Mouse (Mus musculus): ENCODE data around the gene Bckdha.
A peak's percentile ranks its signal among the peaks of the same experiment; 100 is the strongest.

Bckdha gene

GRCm38 (mm10) chr7:25610056-25610455 is 48.7 kb downstream of the Bckdha start:
- no peak for DNase-seq

DNA sequence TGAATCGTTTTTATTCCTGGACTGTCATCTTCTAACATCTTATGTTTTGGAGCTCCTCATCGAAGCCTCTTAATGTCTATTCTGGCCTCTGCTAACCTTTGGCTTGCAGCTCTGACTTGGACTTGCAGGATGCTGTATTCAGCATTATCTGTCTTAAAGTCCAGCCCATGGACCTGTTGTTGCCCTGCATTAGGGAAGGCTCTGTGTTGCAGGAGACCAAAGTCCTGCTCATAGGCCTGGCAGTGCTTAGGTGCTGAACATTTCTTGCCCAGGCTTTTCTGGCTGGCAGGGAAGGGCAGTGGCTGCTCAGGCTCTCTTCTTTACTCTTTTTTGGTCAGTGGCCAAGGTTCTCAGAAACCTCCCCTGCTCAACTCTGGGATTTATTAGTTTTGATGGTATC is 51.6 kb downstream of the Bckdha start:
- no peak for DNase-seq

- no peak for DNase-seq
Measured at GRCm38 (mm10) chr7:25606625-25607063, 52.1 kb downstream of the Bckdha start.

DNA sequence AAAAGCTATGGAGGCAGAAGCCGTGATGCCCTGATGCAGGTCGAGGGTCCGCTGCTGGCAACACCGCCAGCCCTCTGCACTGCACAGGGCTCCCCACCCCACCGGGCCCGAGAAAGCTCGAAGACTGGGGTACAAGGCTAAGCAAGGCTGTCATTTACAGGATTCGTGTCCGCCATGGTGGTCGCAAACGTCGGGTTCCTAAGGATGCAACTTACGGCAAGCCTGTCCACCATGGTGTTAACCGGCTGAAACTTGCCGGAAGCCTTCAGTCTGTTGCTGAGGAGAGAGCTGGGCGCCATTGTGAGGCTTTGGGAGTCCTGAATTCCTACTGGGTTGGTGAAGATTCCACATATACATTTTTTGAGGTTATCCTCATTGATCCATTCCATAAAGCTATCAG is 57.4 kb downstream of the Bckdha start:
- DNase-seq = no peak

DNA sequence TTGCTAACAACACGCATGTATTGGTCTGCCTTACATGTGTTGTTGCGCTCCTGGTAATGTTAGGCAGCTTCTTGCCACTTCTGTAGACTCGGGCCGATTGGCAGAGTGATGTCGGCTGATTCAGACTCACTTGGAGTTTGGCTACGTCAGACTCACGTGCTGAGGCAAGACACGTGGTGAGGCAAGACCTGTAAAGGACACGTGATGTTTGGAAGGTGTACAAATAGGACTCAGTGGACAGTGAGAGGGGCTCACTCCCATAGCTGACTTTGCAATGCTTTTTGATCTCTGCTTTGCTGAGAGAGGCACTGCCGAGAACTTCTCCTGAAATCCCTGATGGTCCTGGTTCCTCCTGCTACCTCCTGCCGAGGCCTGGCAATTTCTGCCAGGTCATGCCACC is 58.1 kb downstream of the Bckdha start:
- no peak for DNase-seq

GRCm38 (mm10) chr7:25599663-25600062 is 59.1 kb downstream of the Bckdha start:
- peak; percentile 83 for DNase-seq

DNA sequence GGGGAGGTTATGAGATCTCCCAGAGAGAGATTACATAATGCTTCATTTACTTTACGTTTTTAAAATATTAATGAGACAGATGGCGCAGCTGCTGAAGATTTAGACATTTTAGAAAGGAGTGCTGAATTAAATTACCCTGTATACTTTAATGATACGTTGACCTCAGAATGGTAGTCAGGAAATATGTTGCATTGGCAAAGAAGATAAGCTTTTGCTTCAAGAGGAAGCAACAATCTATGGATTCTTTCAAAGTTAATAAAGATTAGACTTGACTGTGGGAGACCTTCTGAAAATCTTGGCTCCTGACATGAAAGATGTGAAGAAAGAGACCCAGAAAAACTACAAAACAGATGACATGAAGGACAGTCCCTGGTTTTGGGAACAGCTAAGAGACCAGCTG is 64.9 kb downstream of the Bckdha start:
- no peak for DNase-seq

DNA sequence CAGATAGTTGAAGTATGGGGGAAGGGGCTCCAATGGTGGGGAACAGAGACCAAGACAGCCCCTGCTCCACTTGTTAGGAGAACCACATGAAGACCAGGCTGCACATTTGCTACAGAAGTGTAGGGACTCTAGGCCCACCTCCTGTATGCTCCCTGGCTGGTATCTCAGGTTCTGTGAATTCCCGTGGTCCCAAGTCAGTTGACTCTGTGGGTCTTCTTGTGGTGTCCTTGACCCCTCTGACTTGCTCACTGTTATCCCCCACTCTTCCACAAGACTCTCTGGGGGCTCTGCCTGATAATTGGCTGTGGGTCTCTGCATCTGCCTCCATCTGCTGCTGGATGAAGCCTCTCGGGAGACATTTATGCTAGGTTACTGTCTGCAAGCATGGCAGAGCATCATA is 67.6 kb downstream of the Bckdha start:
- DNase-seq = no peak

- DNase-seq = no peak
Measured at GRCm38 (mm10) chr7:25585351-25586204, 73.2 kb downstream of the Bckdha start.

GRCm38 (mm10) chr7:25584651-25585050 is 74.1 kb downstream of the Bckdha start:
- DNase-seq = no peak

DNA sequence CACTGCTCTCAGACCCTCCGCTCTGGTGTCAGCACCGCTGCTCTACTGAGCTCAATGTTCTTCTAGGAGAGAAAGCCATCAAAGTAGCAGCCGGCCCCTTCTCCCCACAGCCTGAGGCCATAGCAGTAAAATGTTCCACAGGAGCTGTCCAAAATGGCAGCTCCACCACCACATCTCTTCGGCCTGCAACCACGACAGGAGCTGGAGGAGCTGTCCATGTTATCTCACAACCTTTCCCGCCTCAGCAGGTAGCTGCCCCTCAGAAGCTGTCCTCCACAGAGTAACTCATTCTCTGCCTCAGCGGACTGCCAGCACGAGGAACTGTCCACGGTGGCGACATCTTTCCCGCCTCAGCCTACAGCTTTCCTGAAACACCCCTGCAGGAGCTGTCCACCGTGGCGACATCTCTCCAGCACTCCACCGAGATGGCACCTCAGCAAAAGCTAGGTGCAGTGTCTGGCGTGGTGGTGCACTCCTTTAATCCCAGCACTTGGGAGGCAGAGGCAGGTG is 76.4 kb downstream of the Bckdha start:
- DNase-seq = no peak

Measured in right cerebral cortex, postnatal 4 days (tissue).